Mouse (Mus musculus) neural tube, embryonic 10.5 days (tissue): ENCODE results near the gene Bcl11b.

ENCODE experiments used
- DNase-seq: peaks from one replicate; pipeline ENCODE4 v3.0.0-alpha.2; 2017; ENCODE audit warnings: low spot score; ENCODE audit errors: extremely low spot score

Gene Bcl11b

GRCm38 (mm10) chr12:107903949-107904348, 99.5 kb downstream of the Bcl11b start:
- DNase-seq: no peak

GRCm38 (mm10) chr12:107891449-107891848, 112.0 kb downstream of the Bcl11b start:
- DNase-seq: no peak

GRCm38 (mm10) chr12:107890326-107890725, 113.1 kb downstream of the Bcl11b start:
- no peak for DNase-seq

GRCm38 (mm10) chr12:107889841-107890240, 113.6 kb downstream of the Bcl11b start:
- DNase-seq: no peak

- no peak for DNase-seq
These were observed 114.8 kb downstream of the Bcl11b start for GRCm38 (mm10) chr12:107888646-107889045.

GRCm38 (mm10) chr12:107888049-107888448, 115.4 kb downstream of the Bcl11b start:
- no peak for DNase-seq

- no peak for DNase-seq
These were observed 115.8 kb downstream of the Bcl11b start for GRCm38 (mm10) chr12:107887621-107888020.

- no peak for DNase-seq
These were observed 118.9 kb downstream of the Bcl11b start for GRCm38 (mm10) chr12:107884330-107885065.

- no peak for DNase-seq
These were observed 121.7 kb downstream of the Bcl11b start for GRCm38 (mm10) chr12:107881726-107882125.

- DNase-seq: no peak
These were observed 122.7 kb downstream of the Bcl11b start for GRCm38 (mm10) chr12:107880748-107881147.

GRCm38 (mm10) chr12:107879114-107879777, 124.2 kb downstream of the Bcl11b start:
- no peak for DNase-seq

GRCm38 (mm10) chr12:107876237-107876636, 127.2 kb downstream of the Bcl11b start:
- DNase-seq: no peak

GRCm38 (mm10) chr12:107874467-107875142, 128.8 kb downstream of the Bcl11b start:
- no peak for DNase-seq

- DNase-seq: no peak
These were observed 133.8 kb downstream of the Bcl11b start for GRCm38 (mm10) chr12:107869526-107870050.

- no peak for DNase-seq
These were observed 135.1 kb downstream of the Bcl11b start for GRCm38 (mm10) chr12:107868291-107868690.
